Mouse (Mus musculus): Measurements from ENCODE around the gene Inip. TPM values are rescaled to one million over a fixed set of nuclear protein-coding genes. Genes with fewer than 3 reads are reported as not detected.

The Inip gene
- 17.9 and 19.8 TPM in 2 replicates for polyA plus RNA-seq (2011; ENCODE audit: insufficient read length, low read depth, missing spikeins)

DNA sequence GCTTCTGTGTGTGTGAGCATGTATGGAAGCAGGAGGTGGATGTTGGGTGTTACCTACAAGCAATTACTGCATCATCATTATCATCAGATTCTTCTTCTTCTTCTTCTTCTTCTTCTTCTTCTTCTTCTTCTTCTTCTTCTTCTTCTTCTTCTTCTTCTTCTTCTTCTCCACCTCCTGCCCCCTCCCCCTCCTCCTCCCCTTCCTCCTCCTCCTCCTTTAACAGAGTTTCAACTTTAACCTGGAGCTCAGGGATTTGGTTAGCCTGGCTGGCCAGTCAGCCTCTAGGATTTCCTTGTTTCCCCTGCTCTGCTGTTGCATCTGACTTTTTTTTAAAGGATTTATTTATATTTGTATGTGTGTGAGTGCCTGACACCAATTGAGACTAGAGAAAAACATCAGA, at the start of gene Inip:
TSS of gene Inip (minus strand) at position 101 of the 400 bp plus-strand sequence.
- H3K4me3 ChIP-seq (ENCODE audit: insufficient read depth, low read length): no peak within 1 kb of the TSS
- peaks cover 5% of the 10 kb centered on the region; the same call in 1 of the 2 replicates for H3K4me1 ChIP-seq (ENCODE audit: control insufficient read depth, insufficient read depth, low read length)
- no peak within 1 kb of the TSS for H3K27ac ChIP-seq (ENCODE audit: insufficient read depth, low read length)
- TF ChIP-seq POLR2A (IDR thresholded peaks at IDR 0.05; ENCODE audit: low read depth, low read length) (no peak), CTCF (IDR thresholded peaks at IDR 0.05; ENCODE audit: borderline replicate concordance, insufficient read depth, low read length) (no peak)

DNA sequence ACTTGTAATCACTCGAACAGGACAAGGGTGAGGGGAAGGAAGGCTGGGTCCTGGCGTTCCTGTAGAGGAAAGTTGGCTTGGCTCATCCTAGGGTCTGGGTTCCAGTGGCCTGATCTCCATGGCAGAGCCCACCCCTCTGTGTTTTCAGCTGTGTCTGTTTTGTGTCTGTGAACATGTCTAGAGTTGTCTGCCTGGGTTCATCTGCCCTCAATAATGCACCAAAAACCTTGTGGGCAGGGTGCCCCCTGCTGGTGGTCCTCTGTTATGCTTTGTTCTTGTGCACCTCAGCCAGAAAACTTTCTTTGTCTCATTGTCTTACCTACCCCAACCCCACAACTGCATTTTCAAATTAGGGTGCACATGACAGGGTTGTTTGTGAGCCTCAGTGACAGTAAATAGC, 48.8 kb upstream of the Inip start:
- peak; percentile 56; the same call in 1 of the 2 replicates for TF ChIP-seq CTCF (IDR thresholded peaks at IDR 0.05; ENCODE audit: borderline replicate concordance, insufficient read depth, low read length)
- no peak for TF ChIP-seq POLR2A (IDR thresholded peaks at IDR 0.05; ENCODE audit: low read depth, low read length)
- Histone ChIP-seq H3K27ac (ENCODE audit: insufficient read depth, low read length) (no peak overlapping the region), H3K4me1 (ENCODE audit: control insufficient read depth, insufficient read depth, low read length) (peaks cover 2% of the 10 kb centered on the region), H3K4me3 (ENCODE audit: insufficient read depth, low read length) (no peak overlapping the region)

DNA sequence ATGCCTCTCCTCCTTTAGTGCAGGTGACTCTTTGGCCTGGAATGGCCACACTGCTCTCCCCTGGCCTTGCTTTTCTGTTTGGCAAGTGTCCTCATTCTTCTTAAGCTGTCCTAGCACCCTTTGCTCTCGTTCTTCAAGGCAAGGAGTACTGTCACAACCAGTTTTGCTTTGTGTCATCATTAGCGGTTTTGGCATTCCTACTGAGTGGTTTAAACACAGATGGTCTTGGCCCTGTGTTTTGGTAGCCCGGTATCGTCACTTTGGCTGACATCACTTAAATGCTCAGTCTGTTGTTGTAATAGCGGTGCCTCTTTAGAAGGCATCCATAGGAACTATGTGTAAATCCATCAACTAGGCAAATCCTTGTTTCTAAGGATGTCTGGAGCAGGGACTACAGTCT, 46.1 kb upstream of the Inip start:
- Histone ChIP-seq H3K4me1 (ENCODE audit: control insufficient read depth, insufficient read depth, low read length) (peaks cover 9% of the 10 kb centered on the region), H3K27ac (ENCODE audit: insufficient read depth, low read length) (no peak overlapping the region), H3K4me3 (ENCODE audit: insufficient read depth, low read length) (no peak overlapping the region)
- TF ChIP-seq CTCF (IDR thresholded peaks at IDR 0.05; ENCODE audit: borderline replicate concordance, insufficient read depth, low read length) (no peak), POLR2A (IDR thresholded peaks at IDR 0.05; ENCODE audit: low read depth, low read length) (no peak)

DNA sequence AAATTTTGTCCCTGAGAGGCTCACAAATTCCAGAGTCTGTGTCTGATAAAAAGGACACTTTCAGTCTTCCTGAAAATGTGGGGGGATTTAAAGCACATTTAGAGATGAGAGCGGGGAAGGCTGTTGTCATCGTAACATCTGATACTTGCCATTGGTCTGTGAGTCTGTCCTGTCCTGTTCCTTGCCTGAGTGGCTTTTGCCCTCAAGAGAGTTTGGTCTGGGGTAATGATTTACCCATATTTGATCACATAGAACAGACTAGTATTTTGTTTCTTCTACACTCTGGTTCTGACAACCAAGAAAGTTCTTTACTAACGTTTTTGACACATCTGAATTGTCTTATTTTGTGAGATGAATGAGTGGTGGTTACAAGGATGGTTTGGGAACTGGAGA, 43.9 kb upstream of the Inip start:
- Histone ChIP-seq H3K27ac (ENCODE audit: insufficient read depth, low read length) (no peak overlapping the region), H3K4me1 (ENCODE audit: control insufficient read depth, insufficient read depth, low read length) (peaks cover 9% of the 10 kb centered on the region), H3K4me3 (ENCODE audit: insufficient read depth, low read length) (no peak overlapping the region)
- TF ChIP-seq POLR2A (IDR thresholded peaks at IDR 0.05; ENCODE audit: low read depth, low read length) (no peak), CTCF (IDR thresholded peaks at IDR 0.05; ENCODE audit: borderline replicate concordance, insufficient read depth, low read length) (no peak)

DNA sequence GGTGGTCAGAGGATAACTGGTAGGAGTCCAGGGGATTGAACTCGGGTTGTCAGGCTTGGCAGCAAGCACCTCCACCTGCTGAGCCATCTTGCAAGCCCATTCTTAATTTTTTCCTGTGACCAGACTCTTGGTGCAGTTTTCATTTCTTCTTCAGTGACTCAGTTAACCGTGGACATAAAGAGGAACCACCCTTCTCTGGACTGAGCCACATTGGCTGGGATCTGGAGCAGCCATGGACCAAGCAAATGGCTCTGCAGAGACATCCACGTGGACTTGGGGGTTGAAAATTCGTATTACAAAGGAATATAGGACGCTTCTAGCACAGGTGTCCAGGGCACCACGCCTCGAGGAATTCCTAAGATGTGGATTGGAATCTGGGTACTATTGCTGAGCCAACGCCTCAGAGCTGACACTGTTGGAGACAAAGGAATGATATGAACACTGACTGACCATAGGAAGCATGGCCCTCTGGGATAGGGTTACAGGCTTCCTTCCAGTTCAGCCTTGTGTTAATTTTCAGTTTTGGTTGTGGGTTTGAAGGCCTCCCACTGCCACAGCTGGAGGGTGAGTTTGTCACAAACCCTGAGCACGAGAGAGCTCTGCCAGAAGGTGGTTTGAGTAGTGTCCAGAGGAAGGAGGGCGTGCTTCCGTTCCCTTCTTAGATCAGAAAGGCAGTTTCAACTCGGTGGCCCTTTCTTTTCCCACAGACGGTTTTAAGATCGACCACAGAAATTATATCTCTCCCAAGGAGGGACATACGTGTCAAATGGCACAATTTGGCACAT, 43.3 kb upstream of the Inip start:
- Histone ChIP-seq H3K4me3 (ENCODE audit: insufficient read depth, low read length) (no peak overlapping the region), H3K4me1 (ENCODE audit: control insufficient read depth, insufficient read depth, low read length) (peaks cover 9% of the 10 kb centered on the region), H3K27ac (ENCODE audit: insufficient read depth, low read length) (no peak overlapping the region)
- TF ChIP-seq POLR2A (IDR thresholded peaks at IDR 0.05; ENCODE audit: low read depth, low read length) (no peak), CTCF (IDR thresholded peaks at IDR 0.05; ENCODE audit: borderline replicate concordance, insufficient read depth, low read length) (no peak)

DNA sequence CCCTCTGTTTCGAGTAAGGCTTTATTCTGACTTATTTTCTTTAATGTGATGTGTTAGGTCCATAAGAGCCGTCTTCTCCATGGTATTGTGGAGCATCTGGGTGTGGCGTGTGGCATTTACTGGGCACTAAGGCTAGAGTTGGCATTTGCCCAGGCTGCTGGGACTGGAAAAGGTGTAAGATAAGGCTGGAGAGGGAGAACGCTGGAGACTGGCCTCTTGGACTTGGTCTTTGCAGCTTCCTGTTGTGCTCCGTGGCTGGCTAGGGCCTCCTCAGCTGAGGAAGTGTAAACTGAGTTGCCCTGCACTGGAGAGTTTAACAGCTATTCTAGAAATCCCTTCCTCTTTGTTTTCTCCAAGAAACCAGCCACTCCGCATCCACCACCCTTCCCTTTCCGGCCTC, 36.3 kb upstream of the Inip start:
- H3K4me1 ChIP-seq (ENCODE audit: control insufficient read depth, insufficient read depth, low read length): peaks cover 2% of the 10 kb centered on the region
- H3K27ac ChIP-seq (ENCODE audit: insufficient read depth, low read length): no peak overlapping the region
- no peak overlapping the region for H3K4me3 ChIP-seq (ENCODE audit: insufficient read depth, low read length)
- TF ChIP-seq POLR2A (IDR thresholded peaks at IDR 0.05; ENCODE audit: low read depth, low read length): no peak

DNA sequence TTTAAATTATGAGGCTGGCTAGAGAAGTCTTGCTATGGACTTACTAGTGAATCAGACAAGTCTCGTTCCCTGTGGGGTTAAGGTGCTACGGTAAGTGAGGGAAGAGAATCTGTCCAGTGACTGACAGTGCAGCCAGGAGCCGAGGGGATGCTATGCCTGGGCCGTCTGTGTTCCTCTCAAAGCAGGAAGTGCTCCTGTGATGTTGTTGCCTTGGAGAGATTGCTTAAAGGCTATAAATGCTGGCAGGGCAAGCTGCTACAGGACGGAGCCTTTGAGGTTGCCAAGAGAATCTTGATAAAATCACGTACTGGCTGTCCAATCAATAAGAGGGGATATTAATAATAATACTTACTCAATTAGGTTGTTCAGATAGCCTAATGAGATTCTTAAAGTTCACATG, 31.4 kb upstream of the Inip start:
- H3K27ac ChIP-seq (ENCODE audit: insufficient read depth, low read length): no peak overlapping the region
- no peak for TF ChIP-seq POLR2A (IDR thresholded peaks at IDR 0.05; ENCODE audit: low read depth, low read length)
- TF ChIP-seq CTCF (IDR thresholded peaks at IDR 0.05; ENCODE audit: borderline replicate concordance, insufficient read depth, low read length): no peak
- no peak overlapping the region for H3K4me3 ChIP-seq (ENCODE audit: insufficient read depth, low read length)
- H3K4me1 ChIP-seq (ENCODE audit: control insufficient read depth, insufficient read depth, low read length): peaks cover 22% of the 10 kb centered on the region

DNA sequence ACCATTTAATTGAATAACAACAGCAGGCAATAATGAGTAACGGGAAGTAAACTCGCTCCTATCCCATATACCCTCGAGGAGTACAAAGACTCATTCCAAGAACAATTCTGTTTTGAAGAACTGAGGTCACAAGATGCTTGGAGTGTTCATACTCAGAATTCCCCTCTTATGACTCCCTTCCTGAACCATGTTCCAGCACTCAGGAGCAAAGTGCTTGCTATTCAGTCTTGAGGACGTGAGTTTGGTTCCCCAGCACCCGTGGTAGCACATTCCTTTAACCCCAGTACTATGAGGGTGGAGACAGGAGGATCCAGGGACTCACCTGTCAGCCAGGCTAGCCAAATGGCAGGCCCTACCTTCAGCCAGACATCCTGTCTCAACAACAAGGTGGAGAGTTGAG, 29.6 kb upstream of the Inip start:
- TF ChIP-seq POLR2A (IDR thresholded peaks at IDR 0.05; ENCODE audit: low read depth, low read length) (no peak), CTCF (IDR thresholded peaks at IDR 0.05; ENCODE audit: borderline replicate concordance, insufficient read depth, low read length) (no peak)
- Histone ChIP-seq H3K4me1 (ENCODE audit: control insufficient read depth, insufficient read depth, low read length) (peaks cover 22% of the 10 kb centered on the region), H3K4me3 (ENCODE audit: insufficient read depth, low read length) (no peak overlapping the region), H3K27ac (ENCODE audit: insufficient read depth, low read length) (peak overlapping the region; percentile 49; the same call in 1 of the 2 replicates)

DNA sequence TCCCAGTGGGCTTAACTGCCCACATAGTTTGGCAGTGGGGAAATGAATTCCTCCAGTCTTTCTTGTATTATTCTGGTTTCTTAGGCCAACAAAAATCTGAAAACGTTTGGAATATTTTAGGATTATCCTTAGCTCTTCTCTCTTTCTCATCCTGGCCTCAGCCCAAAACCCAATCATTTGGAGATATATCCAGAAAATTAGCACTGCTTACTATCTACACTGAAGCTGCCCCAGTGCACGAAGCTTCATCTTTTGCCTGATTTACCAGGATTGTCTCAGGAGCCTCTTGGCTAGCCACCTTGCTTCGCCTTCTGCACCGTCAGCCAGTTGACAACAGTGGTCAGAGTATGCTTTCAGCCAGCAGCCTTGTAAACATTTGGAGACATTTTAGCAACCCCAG, 27.7 kb upstream of the Inip start:
- TF ChIP-seq CTCF (IDR thresholded peaks at IDR 0.05; ENCODE audit: borderline replicate concordance, insufficient read depth, low read length) (no peak), POLR2A (IDR thresholded peaks at IDR 0.05; ENCODE audit: low read depth, low read length) (no peak)
- Histone ChIP-seq H3K27ac (ENCODE audit: insufficient read depth, low read length) (no peak overlapping the region), H3K4me1 (ENCODE audit: control insufficient read depth, insufficient read depth, low read length) (peaks cover 24% of the 10 kb centered on the region), H3K4me3 (ENCODE audit: insufficient read depth, low read length) (no peak overlapping the region)

DNA sequence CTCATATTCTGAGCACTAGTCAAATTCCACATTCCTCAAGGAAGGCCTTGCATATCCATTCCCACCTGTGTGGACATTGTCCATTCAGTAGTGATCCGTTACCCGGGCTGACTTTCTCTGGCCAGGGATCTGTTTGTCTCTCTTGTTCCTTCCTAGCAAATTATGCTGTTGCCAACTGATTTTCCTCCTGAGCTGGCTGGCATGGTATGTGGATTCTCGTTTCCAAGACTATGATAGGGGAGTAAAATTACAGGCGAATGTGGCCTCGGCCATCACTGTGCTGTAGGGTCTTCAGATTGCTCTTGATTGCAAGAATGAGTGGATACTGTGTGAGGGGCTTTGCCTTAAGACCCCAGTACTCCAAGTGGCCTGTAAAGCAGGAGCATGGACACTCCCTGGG, 25.0 kb upstream of the Inip start:
- H3K27ac ChIP-seq (ENCODE audit: insufficient read depth, low read length): no peak overlapping the region
- H3K4me3 ChIP-seq (ENCODE audit: insufficient read depth, low read length): no peak overlapping the region
- TF ChIP-seq POLR2A (IDR thresholded peaks at IDR 0.05; ENCODE audit: low read depth, low read length) (no peak), CTCF (IDR thresholded peaks at IDR 0.05; ENCODE audit: borderline replicate concordance, insufficient read depth, low read length) (no peak)
- peaks cover 27% of the 10 kb centered on the region for H3K4me1 ChIP-seq (ENCODE audit: control insufficient read depth, insufficient read depth, low read length)

Measured in embryonic fibroblast, embryonic 13.5 days (primary cell).